Mouse (Mus musculus) forebrain, embryonic 10.5 days (tissue): ENCODE measurements around the gene Rufy3. TPM values are rescaled to one million over a fixed set of nuclear protein-coding genes. Genes with fewer than 3 reads are reported as not detected.

ENCODE experiments used
- DNase-seq: peaks from one replicate; pipeline ENCODE4 v3.0.0-alpha.2; 2017; ENCODE audit warnings: low spot score; ENCODE audit errors: extremely low spot score
- H3K27ac ChIP-seq: fragments of 300-500 bp; sonication (generic); 2 replicates; pipeline ENCODE4 v1.5.1; 2016; ENCODE audit warnings: mild to moderate bottlenecking
- H3K27me3 ChIP-seq: fragments of 300-500 bp; sonication (generic); 2 replicates; pipeline ENCODE4 v1.6.1; 2016; ENCODE audit warnings: mild to moderate bottlenecking; ENCODE audit not compliant: poor library complexity, severe bottlenecking
- H3K36me3 ChIP-seq: fragments of 300-500 bp; sonication (generic); replicated peaks from 2 replicates; pipeline ENCODE4 v1.6.1; 2016; ENCODE audit warnings: mild to moderate bottlenecking, moderate library complexity
- H3K4me1 ChIP-seq: fragments of 300-500 bp; sonication (generic); 2 replicates; pipeline ENCODE4 v1.6.1; 2016
- H3K4me3 ChIP-seq: fragments of 300-500 bp; sonication (generic); 2 replicates; pipeline ENCODE4 v1.5.1; 2016; ENCODE audit warnings: mild to moderate bottlenecking, moderate library complexity
- H3K9me3 ChIP-seq: fragments of 300-500 bp; sonication (generic); 2 replicates; pipeline ENCODE4 v1.6.1; 2016; ENCODE audit warnings: mild to moderate bottlenecking, moderate library complexity
- WGBS: fragments of 180-500 bp; shearing (Covaris S2); methylation state at CpG from one replicate; pipeline ENCODE4 v1.1.7; 2016; 5-methylcytosine and 5-hydroxymethylcytosine counted together
- polyA plus RNA-seq: library from polyadenylated mRNA; unstranded; fragments of >200 nt; fragmentation: Nextera tagmentation; extraction: Ambion mirVana; gene quantifications from 2 replicates; pipeline ENCODE4 v1.2.1, GENCODE M21; 2016

Gene Rufy3
- polyA plus RNA-seq, 1 experiment from 2014 or later, result 33.9 TPM

DNA sequence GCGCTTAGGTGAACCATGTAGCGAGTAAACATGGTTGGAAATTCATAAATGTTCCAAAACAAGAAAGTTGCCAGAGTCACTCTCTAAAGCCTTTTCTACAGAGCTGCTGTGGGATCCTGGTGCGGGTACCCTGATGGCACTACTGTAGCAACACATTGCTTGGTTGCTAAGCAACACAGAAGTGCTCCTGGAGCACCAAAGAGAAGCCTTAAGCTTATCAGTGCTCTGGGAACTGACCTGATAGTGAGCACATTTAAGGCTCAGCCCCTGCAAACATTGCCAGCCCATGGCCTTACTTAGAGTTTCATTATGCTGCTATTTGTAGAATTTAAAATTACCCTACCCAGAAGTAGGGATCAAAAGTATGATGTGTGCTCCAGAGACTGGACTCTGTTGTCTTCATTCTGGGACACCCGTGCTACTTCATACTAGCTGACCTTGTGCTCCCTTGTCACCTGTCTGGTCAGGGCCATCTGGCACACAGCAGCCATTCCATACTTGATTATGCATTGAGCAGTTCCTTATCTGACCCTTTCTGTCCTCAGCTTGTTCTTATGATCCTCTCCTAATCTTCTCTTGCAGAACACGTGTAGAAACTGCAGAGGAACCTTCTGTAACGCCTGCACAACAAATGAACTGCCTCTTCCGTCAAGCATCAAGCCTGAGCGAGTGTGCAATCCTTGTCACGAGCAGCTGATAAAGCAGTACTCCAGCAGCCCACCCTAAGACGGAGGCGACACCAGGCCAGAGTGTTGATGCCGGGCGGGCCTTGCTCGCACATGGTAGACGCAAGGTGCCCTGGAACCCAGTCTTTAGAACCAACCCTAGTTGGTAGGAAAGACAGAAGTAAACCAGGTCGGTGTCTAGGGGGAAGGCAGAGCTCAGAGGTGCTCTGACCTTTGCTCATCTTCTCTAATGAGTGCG lies 84.7 kb downstream of the Rufy3 start:
- Histone ChIP-seq H3K27ac (no peak overlapping the region), H3K9me3 (no peaks in the 10 kb centered on the region), H3K4me3 (no peak overlapping the region), H3K27me3 (no peaks in the 10 kb centered on the region), H3K4me1 (no peaks in the 10 kb centered on the region), H3K36me3 (peaks cover 98% of the 10 kb centered on the region)
- no peak for DNase-seq
- WGBS, result 92% methylated on average over 17 of the region's 17 CpGs

DNA sequence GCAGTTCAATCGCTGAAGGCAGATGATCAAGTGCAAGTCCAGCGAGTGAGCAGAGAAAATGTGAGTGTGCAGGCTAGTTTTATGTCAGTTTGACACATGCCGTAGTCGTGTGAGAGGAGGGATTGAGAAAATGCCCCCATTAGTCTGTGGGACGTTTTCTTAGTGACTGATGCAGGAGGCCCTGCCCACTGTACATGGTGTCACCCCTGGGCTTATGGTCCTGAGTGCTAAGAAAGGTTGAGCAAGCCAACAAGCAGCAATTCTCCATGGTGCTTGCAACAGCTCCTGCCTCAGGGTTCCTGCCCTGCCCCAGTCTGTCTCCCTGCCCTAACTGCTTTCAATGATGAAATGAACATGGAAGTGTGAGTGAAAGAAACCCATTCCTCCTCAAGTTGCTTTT lies 87.7 kb downstream of the Rufy3 start:
- Histone ChIP-seq H3K4me3 (no peak overlapping the region), H3K27ac (no peak overlapping the region), H3K27me3 (no peaks in the 10 kb centered on the region), H3K9me3 (no peaks in the 10 kb centered on the region), H3K36me3 (peaks cover 98% of the 10 kb centered on the region), H3K4me1 (no peaks in the 10 kb centered on the region)
- WGBS, result 86% methylated on average over 5 of the region's 5 CpGs
- DNase-seq, result no peak

DNA sequence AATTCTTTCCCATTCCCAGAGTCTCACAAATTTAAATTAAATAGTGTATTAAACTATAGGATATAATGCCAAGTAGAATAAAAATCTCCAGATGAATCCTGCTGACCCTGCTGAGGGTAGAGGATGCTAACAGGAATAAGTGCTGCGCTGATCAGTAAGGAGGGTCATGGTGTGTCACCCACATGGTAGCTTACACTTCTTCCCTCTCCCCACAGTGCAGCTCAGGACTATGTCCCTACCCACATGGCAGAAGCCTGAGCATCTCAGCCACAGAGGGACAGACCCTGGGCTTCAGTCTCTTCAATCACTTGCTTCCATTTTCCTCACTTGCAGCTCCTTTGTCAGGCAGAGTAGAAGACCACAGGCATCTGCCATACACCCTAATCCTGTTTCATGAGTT lies 93.0 kb downstream of the Rufy3 start:
- Histone ChIP-seq H3K27ac (no peak overlapping the region), H3K9me3 (no peaks in the 10 kb centered on the region), H3K4me3 (no peak overlapping the region), H3K36me3 (peaks cover 97% of the 10 kb centered on the region), H3K27me3 (no peaks in the 10 kb centered on the region), H3K4me1 (no peaks in the 10 kb centered on the region)
- DNase-seq, result no peak
- 100% methylated on average over 1 of the region's 1 CpGs for WGBS

DNA sequence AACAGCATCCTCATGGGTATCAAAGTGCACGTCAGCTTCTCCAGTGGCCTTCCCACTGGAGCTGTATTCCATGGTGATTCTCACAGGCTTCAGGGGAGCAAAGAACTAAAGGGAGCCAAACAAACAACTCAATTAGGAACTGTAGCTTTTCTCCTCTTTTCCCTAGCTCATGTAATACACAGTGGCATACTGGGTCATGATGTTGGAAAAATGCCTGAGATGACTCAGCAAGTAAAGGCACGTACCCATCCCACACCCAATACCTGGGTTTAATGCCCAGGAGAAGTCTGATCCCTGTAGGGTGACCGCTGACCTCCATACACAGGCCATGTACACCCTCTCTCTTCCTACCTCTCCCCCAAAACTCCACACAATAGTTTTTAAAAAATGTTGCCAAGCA lies 98.3 kb downstream of the Rufy3 start:
- Histone ChIP-seq H3K4me1 (no peaks in the 10 kb centered on the region), H3K4me3 (no peak overlapping the region), H3K27ac (no peak overlapping the region), H3K9me3 (no peaks in the 10 kb centered on the region), H3K36me3 (peaks cover 99% of the 10 kb centered on the region), H3K27me3 (no peaks in the 10 kb centered on the region)
- 98% methylated on average over 3 of the region's 3 CpGs for WGBS
- DNase-seq, result no peak

DNA sequence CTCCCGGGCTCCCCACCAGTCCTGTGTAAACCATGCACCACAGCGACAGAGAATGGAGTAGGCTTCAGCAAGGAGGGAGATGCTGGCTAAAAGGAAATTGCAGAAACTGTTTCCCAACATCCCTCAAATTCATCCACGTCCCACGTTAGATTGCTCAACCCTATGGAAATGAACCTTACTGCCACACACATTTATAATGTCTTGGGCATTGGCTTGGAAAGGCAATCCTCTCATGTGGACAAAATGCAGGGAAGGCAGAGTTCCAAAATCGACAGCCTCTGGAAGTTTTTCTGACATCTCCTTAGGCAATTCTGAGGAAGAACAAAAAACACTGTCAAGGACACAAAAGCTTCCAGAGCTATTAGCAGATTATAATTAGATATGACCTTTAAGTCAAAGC lies 99.0 kb downstream of the Rufy3 start:
- peaks cover 100% of the 10 kb centered on the region for H3K36me3 ChIP-seq
- no peaks in the 10 kb centered on the region for H3K27me3 ChIP-seq

DNA sequence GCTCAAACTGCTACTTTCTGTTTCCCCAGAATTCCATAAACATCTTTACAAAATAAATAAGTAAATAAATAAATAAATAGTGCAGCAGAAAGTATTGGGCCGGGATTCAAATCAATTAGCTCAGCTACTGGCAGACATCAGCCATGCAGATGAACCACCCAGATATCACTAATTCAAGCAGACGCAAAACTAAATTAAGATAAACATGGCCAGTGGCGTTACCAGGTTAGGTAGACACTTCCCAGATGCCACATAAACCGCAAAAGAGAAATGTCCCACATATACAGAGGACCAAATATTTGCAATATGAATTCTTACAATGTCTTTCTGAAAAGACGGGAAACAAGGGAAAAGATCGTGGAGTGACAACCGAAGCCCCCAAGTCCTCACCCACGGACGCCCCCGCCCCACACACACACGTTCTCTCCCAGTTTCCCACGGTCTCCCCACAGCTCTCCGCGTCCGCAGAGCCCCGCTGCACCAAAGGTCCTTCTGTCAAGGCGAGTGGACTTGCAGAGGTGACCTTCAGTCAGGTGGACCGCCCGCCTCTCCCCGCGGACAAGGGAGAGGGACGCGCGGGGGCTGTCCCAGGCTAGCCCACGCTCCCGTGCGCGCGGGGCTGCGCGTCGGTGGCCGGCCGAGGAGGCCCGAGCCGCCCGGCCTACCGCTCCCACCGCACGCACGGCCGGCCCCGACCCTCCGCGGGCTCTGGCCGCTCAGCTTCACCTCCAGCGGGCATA lies 110.0 kb downstream of the Rufy3 start:
- no peaks in the 10 kb centered on the region for H3K9me3 ChIP-seq
- WGBS, result 2% methylated on average over 47 of the region's 47 CpGs
- H3K4me1 ChIP-seq, result peaks cover 40% of the 10 kb centered on the region
- no peaks in the 10 kb centered on the region for H3K27me3 ChIP-seq
- peak overlapping the region; percentile 99 for H3K27ac ChIP-seq
- H3K36me3 ChIP-seq, result peaks cover 39% of the 10 kb centered on the region
- no peak for DNase-seq
- H3K4me3 ChIP-seq, result peak overlapping the region; percentile 91

More for the DNA sequence above, 99.0 kb downstream of the Rufy3 start:
- Histone ChIP-seq H3K27ac (no peak overlapping the region), H3K9me3 (no peaks in the 10 kb centered on the region), H3K4me3 (no peak overlapping the region), H3K4me1 (no peaks in the 10 kb centered on the region)
- no peak for DNase-seq
- 94% methylated on average over 5 of the region's 5 CpGs for WGBS

DNA sequence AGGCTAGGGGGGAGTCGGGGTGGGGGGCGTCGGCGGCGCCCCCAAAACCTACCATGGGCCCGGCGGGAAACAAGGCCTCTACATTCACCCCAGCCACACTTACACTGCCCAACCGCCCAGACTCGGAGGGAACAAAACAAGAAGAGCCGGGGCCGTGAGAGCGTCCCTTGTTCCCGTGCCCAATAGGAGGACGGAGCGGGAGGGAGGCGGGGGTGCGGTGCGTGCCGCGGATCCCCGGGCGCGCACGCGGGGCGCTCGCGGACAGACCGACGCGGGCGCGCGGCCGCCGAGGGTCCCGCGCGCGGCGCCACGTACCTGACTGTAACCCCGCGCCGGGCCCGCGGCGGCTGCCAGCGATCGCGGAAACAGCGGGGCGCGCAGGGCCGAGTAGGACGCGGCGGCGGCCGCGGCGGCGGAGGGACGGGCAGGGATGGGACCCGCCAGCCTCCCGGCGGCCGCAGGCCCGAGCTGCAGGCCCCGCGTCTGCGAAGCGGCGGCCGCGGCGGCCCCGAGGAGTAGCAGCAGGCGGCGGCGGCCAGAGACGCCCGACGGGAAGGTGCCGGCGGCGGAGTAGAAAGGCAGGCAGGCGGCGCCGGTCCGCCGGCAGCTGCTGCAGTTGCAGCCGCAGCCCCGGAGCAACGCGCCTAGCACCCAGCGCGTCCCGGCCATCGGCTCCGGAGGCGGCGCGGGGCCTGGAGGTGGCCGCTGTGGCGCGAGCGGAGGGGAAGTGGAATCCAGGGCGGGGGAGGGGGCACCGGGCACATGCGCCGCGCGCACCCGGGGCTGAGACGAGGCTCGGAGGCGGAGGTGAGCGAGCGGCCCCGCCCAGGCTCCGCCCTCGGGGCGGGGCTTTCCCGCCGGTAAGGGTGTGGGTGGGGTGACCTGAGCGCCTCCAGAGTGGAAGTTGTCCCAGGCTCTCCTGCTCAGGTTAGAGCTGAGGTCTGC lies 110.9 kb downstream of the Rufy3 start, which contains the start of gene Grsf1:
Grsf1 (minus strand) TSS at position 729 of the 945 bp plus-strand sequence.
- no peaks in the 10 kb centered on the region for H3K9me3 ChIP-seq
- under 1% methylated on average over 127 of the region's 127 CpGs for WGBS
- peak; percentile 88 for DNase-seq
- peak within 1 kb of the TSS; percentile 99 for H3K27ac ChIP-seq
- H3K27me3 ChIP-seq, result no peaks in the 10 kb centered on the region
- H3K4me1 ChIP-seq, result peaks cover 41% of the 10 kb centered on the region
- peaks cover 30% of the 10 kb centered on the region for H3K36me3 ChIP-seq
- peak within 1 kb of the TSS; percentile 91 for H3K4me3 ChIP-seq

DNA sequence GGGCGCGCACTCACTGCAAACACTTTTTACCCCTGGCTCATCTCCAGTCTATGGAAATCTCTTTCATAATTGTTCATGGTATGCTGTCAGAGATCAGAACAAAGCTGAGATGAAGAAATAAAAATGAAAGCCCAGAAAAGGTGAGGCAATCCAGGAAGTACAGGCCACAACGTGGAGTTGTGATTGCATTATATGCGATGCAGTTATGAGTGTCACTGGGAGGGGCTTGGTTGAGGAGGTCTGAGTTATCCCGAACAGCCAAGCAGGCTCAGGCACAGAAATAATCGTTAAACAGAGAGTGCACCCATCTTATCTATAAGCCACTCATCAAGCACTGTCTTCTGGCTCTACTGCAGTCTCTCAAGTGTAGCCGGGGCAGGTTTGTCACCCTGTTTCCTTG lies 114.1 kb downstream of the Rufy3 start:
- Histone ChIP-seq H3K36me3 (no peaks in the 10 kb centered on the region), H3K4me3 (no peak overlapping the region), H3K4me1 (peaks cover 34% of the 10 kb centered on the region), H3K9me3 (no peaks in the 10 kb centered on the region), H3K27me3 (no peaks in the 10 kb centered on the region), H3K27ac (no peak overlapping the region)
- WGBS, result 72% methylated on average over 7 of the region's 7 CpGs
- no peak for DNase-seq

DNA sequence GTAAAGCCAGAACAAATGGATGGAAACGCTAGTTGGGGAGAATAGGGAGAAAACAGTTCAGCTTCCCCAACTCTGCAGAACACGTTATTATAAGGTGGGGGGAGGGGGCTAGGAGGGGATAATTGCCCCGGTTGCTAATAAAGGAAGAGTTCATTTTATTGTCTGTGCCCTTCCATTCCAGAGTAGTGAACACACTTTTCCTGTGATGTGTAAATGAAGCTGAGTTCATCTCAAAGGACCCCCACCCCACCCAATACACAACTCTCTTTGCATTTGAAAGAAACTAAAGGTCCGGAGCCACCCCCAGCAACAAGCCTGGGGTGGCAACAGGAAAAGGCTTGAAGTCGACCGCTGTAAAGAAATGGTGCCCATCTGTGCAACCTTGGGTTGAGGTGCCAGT lies 114.5 kb downstream of the Rufy3 start:
- WGBS, result 23% methylated on average over 6 of the region's 6 CpGs
- no peaks in the 10 kb centered on the region for H3K36me3 ChIP-seq
- H3K9me3 ChIP-seq, result no peaks in the 10 kb centered on the region
- H3K4me1 ChIP-seq, result peaks cover 30% of the 10 kb centered on the region
- no peak overlapping the region for H3K27ac ChIP-seq
- no peaks in the 10 kb centered on the region for H3K27me3 ChIP-seq
- no peak overlapping the region; the same call in 1 of the 2 replicates for H3K4me3 ChIP-seq
- DNase-seq, result no peak

DNA sequence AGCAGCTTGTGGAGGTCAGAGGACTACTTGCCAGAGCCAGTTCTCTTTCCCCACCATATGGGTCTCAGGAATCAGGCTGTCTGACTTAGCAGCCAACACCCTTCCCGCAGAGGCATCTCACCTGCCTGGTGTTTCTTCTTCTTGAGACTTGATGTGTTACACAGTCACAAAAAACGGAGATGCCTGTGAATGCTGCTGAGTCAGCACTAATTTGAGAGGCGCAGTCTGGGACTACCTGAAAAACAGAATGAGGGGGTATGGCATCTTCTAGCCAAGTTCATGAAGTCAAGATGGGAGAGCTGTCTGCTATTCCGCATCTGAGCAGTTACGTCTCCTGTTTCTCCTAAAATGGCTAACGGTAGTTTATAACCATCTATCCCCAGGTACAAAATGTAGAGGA lies 115.7 kb downstream of the Rufy3 start:
- Histone ChIP-seq H3K4me3 (no peak overlapping the region), H3K36me3 (no peaks in the 10 kb centered on the region), H3K4me1 (peaks cover 32% of the 10 kb centered on the region), H3K9me3 (no peaks in the 10 kb centered on the region), H3K27ac (no peak overlapping the region), H3K27me3 (peaks cover 8% of the 10 kb centered on the region; the same call in 1 of the 2 replicates)
- WGBS, result 88% methylated on average over 6 of the region's 6 CpGs
- no peak for DNase-seq

DNA sequence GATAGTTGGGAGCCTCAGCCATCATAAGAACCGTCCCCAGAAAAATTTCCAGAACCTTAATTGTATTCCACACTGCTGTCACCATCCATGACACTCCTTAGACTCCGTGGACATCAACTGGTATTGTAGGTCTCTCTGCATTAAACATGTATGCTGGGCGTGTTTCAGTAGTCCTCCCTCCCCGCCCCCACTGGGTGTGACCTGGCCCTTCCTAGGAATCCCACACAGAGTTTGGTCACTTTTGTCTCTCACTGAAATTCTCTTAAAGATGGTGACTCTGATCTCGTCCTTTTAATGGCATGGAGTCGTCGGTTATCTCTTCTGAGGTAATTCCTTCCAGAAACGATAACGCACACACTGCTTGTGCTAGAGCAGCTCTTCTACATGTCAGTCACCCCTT lies 118.9 kb downstream of the Rufy3 start:
- Histone ChIP-seq H3K4me1 (peaks cover 20% of the 10 kb centered on the region), H3K27me3 (peaks cover 12% of the 10 kb centered on the region; the same call in 1 of the 2 replicates), H3K27ac (no peak overlapping the region), H3K9me3 (no peaks in the 10 kb centered on the region), H3K4me3 (no peak overlapping the region), H3K36me3 (no peaks in the 10 kb centered on the region)
- 88% methylated on average over 9 of the region's 9 CpGs for WGBS
- no peak for DNase-seq

DNA sequence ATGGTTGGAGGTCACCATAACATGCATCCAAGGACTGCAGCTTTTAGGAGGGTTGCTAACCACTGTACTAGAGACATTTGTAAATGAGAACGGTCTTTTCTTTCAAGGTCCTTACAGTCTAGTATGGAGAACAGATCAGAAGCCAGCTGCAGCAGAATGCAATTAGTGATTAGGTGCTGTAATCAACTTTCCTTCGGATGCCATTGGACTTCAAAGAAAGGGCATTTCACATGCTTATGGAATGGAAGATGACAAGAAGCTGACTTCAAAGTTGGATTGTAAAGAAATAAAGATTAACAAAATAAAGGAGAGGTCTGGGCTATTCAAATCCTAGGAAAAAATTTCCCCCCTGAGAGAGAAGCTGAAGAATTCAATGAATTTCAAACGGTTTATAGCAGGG lies 119.4 kb downstream of the Rufy3 start:
- Histone ChIP-seq H3K4me3 (no peak overlapping the region), H3K27ac (no peak overlapping the region), H3K27me3 (peaks cover 12% of the 10 kb centered on the region; the same call in 1 of the 2 replicates), H3K36me3 (no peaks in the 10 kb centered on the region), H3K9me3 (no peaks in the 10 kb centered on the region), H3K4me1 (peaks cover 15% of the 10 kb centered on the region)
- DNase-seq, result no peak
- WGBS, result 60% methylated on average over 3 of the region's 3 CpGs
